Mouse (Mus musculus) mammary gland, adult 2 months (tissue): ENCODE measurements around the gene Scgb1b17. TPM values are rescaled to one million over a fixed set of nuclear protein-coding genes. Genes with fewer than 3 reads are reported as not detected.

Experiments used
- polyA plus RNA-seq: library from polyadenylated mRNA; depleted of rRNA; stranded (reverse); fragments of >200 nt; gene quantifications from 2 replicates; pipeline ENCODE4 v1.2.3, GENCODE M21; 2012; ENCODE audit warnings: low replicate concordance; rRNA removed

Scgb1b17 gene
- polyA plus RNA-seq, result not detected in 2 replicates

GRCm38 (mm10) chr7:33063149-33063548 is at the start of gene Scgb1b17:
Scgb1b17 (plus strand) TSS chr7:33063449.

GRCm38 (mm10) chr7:33056461-33056860 is 6.8 kb upstream of the Scgb1b17 start, which contains the start of gene Scgb2b17:
Scgb2b17 (minus strand) TSS chr7:33056561.

Other genes with a start within 250 kb of the Scgb1b17 start
- gene Scgb2b15, start 233.8 kb upstream of the Scgb1b17 start, polyA plus RNA-seq, result not detected in 2 replicates
- gene Scgb1b15, start 226.9 kb upstream of the Scgb1b17 start, polyA plus RNA-seq, result not detected in 2 replicates
- gene Scgb2b17, start 6.9 kb upstream of the Scgb1b17 start, polyA plus RNA-seq, result not detected in 2 replicates
- gene Scgb2b18, start 110.4 kb downstream of the Scgb1b17 start, polyA plus RNA-seq, result not detected in 2 replicates
- gene Scgb1b18, start 122.1 kb downstream of the Scgb1b17 start, polyA plus RNA-seq, result not detected in 2 replicates
- gene Scgb2b19, start 216.9 kb downstream of the Scgb1b17 start, polyA plus RNA-seq, result not detected in 2 replicates
- not detected in 2 replicates for gene Scgb1b19, start 223.8 kb downstream of the Scgb1b17 start, polyA plus RNA-seq